Mouse (Mus musculus) stomach, postnatal 0 days (tissue): ENCODE data around the gene Emc7. TPM values are rescaled to one million over a fixed set of nuclear protein-coding genes. Genes with fewer than 3 reads are reported as not detected.

Experiments used
- ATAC-seq: fragments of 200-750 bp; cut with Nextera tagmentation; 2 replicates; pipeline ENCODE4 v1.8.0; 2017; ENCODE audit not compliant: low FRiP score, low TSS enrichment
- DNase-seq: peaks from one replicate; pipeline ENCODE4 v3.0.0-alpha.2; 2016; ENCODE audit warnings: low spot score
- H3K27ac ChIP-seq: fragments of 300-500 bp; sonication (generic); replicated peaks from 2 replicates; pipeline ENCODE4 v1.5.1; 2014; ENCODE audit warnings: mild to moderate bottlenecking, control low read depth
- H3K27me3 ChIP-seq: fragments of 300-500 bp; sonication (generic); 2 replicates; pipeline ENCODE4 v1.6.1; 2014; ENCODE audit warnings: low read length; ENCODE audit not compliant: control insufficient read depth, insufficient read depth
- H3K36me3 ChIP-seq: fragments of 300-500 bp; sonication (generic); 2 replicates; pipeline ENCODE4 v1.6.1; 2014; ENCODE audit warnings: low read length, mixed read lengths; ENCODE audit not compliant: control insufficient read depth, insufficient read depth
- H3K4me1 ChIP-seq: fragments of 300-500 bp; sonication (generic); replicated peaks from 2 replicates; pipeline ENCODE4 v1.6.1; 2014; ENCODE audit warnings: antibody characterized with exemption; ENCODE audit not compliant: control insufficient read depth, insufficient read depth
- H3K4me2 ChIP-seq: fragments of 300-500 bp; sonication (generic); replicated peaks from 2 replicates; pipeline ENCODE4 v1.6.1; 2014; ENCODE audit warnings: low read depth, mild to moderate bottlenecking, control low read depth, moderate library complexity
- H3K4me3 ChIP-seq: fragments of 300-500 bp; sonication (generic); 2 replicates; pipeline ENCODE4 v1.5.1; 2014; ENCODE audit warnings: low read depth, low read length, control low read depth
- H3K9ac ChIP-seq: fragments of 300-500 bp; sonication (generic); 2 replicates; pipeline ENCODE4 v1.6.1; 2014; ENCODE audit warnings: mild to moderate bottlenecking, low read length, control low read depth, mixed read lengths
- H3K9me3 ChIP-seq: fragments of 300-500 bp; sonication (generic); 2 replicates; pipeline ENCODE4 v1.6.1; 2016; ENCODE audit warnings: low read length; ENCODE audit not compliant: control insufficient read depth
- CTCF ChIP-seq: IDR thresholded peaks from 2 replicates; pipeline ENCODE4 v1.5.1; 2016; ENCODE audit warnings: antibody characterized with exemption, low read depth, mild to moderate bottlenecking, moderate library complexity
- EP300 ChIP-seq: optimal IDR thresholded peaks from 2 replicates; pipeline ENCODE3; 2016; ENCODE audit warnings: antibody characterized with exemption
- WGBS: fragments of 180-500 bp; shearing (Covaris S2); extraction: QIAGEN DNeasy Blood & Tissue Kit; methylation state at CpG from one replicate; pipeline ENCODE4 v1.1.7; 2014; 5-methylcytosine and 5-hydroxymethylcytosine counted together
- polyA plus RNA-seq: library from polyadenylated mRNA; unstranded; fragments of >200 nt; fragmentation: Nextera tagmentation; extraction: Ambion mirVana; gene quantifications from 2 replicates; pipeline ENCODE4 v1.2.1, GENCODE M21; 2015

Emc7 gene
- polyA plus RNA-seq, 1 experiment from 2014 or later: 24.5 TPM

DNA sequence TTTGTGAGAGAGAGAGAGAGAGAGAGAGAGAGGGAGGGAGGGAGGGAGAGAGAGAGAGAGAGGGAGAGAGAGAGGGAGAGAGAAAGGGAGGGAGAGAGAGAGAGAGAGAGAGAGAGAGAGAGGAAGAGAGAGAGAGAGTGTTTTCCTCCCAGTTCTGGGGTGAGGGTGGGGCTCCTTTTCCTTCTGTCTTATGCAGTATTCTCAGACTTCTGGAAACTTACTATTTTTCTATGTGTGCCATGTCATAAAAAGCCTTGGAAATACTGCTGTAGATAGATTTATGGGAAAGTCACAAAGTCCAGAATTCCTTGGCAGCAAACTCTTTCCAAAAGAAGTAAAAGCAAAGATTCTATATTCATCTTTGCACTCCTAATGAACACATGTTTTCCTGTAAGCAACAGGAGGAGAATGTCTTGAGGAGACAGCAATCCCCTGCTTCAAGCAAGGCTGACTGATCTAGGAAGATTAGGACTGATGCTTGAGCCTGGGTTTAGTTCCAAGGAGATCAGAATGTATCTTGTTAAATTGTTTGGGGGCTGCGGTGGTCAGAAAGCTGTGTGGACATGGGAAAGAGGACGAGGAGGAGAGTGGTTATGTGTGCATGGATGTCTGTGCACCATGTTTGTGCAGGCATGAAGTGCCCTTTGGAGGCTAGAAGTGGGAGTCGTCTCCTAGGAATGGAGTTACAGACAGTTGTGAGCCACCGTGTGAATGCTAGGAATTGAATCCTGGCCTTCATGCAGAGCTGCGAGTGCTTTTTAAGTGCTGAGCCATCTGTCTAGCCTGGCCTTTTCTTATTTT is 27.9 kb downstream of the Emc7 start:
- no peak for TF ChIP-seq EP300
- TF ChIP-seq CTCF: no peak
- Histone ChIP-seq H3K36me3 (no peaks in the 10 kb centered on the region), H3K4me1 (no peaks in the 10 kb centered on the region), H3K27ac (no peak overlapping the region; the same call in 1 of the 2 replicates), H3K9me3 (no peaks in the 10 kb centered on the region), H3K27me3 (no peaks in the 10 kb centered on the region), H3K4me2 (no peak overlapping the region), H3K4me3 (no peak overlapping the region), H3K9ac (no peak overlapping the region)
- no peak for ATAC-seq
- WGBS: 63% methylated on average over 5 of the region's 5 CpGs
- DNase-seq: no peak

GRCm38 (mm10) chr2:112483334-112483651 is 28.5 kb downstream of the Emc7 start:
- Histone ChIP-seq H3K4me1 (no peaks in the 10 kb centered on the region), H3K4me3 (no peak overlapping the region), H3K36me3 (no peaks in the 10 kb centered on the region), H3K9me3 (no peaks in the 10 kb centered on the region), H3K27me3 (no peaks in the 10 kb centered on the region), H3K4me2 (no peak overlapping the region), H3K9ac (no peak overlapping the region), H3K27ac (no peak overlapping the region; the same call in 1 of the 2 replicates)
- ATAC-seq (no peak), DNase-seq (no peak)
- no peak for TF ChIP-seq CTCF
- TF ChIP-seq EP300: no peak
- WGBS: 71% methylated on average over 2 of the region's 2 CpGs

DNA sequence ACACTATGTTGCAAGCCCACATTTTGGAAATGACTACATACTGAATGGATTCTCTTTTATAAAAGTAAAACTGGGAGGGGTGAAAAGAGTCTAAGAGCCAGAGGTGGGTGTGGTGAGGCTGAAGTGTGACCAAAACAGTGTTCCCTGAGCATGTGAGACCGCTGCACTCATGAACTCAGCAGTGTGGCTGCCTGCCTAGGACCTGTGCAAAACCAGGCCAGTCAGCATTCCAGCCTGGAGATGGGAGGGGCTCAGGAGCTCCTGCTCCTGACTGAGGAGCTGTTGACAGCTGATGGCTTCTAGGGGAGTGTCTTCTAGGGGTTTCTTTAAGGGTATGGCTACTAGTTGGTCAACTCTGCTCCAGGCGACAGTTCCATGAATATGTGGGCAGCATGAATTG is 30.1 kb downstream of the Emc7 start:
- Histone ChIP-seq H3K36me3 (no peaks in the 10 kb centered on the region), H3K27me3 (no peaks in the 10 kb centered on the region), H3K4me2 (no peak overlapping the region), H3K4me3 (no peak overlapping the region), H3K27ac (no peak overlapping the region), H3K4me1 (no peaks in the 10 kb centered on the region), H3K9me3 (no peaks in the 10 kb centered on the region), H3K9ac (no peak overlapping the region)
- 62% methylated on average over 2 of the region's 2 CpGs for WGBS
- TF ChIP-seq CTCF: no peak
- TF ChIP-seq EP300: no peak
- DNase-seq (no peak), ATAC-seq (peak; percentile 49; the same call in 1 of the 2 replicates)

DNA sequence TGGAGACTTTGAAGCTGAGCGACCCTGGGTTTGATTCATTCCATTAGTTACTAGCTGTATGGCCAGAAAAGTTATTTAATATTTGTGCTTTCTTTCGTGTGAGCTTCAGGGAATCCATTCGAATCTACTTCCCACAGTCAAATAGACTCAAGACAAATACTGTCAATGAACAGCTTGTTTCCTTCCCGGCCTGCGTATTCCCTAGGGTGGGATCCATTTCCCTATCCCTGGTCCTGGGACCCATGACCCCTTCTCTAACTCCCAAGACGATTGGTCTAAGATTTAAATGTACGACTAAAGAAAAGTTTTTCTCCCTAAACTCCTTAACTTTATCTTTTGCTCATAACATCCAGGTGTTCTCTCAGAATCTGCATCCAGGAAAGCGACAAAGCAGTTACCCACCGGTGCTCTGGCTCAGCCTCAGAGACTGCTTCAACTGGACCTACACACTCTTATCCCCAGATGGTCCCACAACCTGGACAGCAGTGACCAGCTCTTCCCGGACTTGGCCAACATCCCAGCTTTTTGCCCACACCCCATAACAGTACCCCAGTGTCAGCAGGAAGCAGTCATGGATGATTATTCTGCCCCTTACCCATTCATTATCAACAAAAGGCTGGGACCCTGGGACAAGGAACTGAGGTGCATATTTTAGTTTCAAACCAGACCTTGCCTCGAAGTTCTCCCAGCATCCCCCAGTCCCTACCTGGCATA is 35.8 kb downstream of the Emc7 start:
- ATAC-seq (no peak), DNase-seq (no peak)
- Histone ChIP-seq H3K36me3 (no peaks in the 10 kb centered on the region), H3K4me3 (no peak overlapping the region), H3K27me3 (no peaks in the 10 kb centered on the region), H3K4me1 (0 out of 2 replicates have a peak, but pooled peaks cover 2% of the 10 kb centered on the region), H3K27ac (no peak overlapping the region), H3K4me2 (no peak overlapping the region), H3K9me3 (no peaks in the 10 kb centered on the region), H3K9ac (no peak overlapping the region)
- WGBS: 77% methylated on average over 11 of the region's 11 CpGs
- TF ChIP-seq CTCF (no peak), EP300 (no peak)

- DNase-seq: no peak
- ATAC-seq: 0 out of 2 replicates have a peak, but pooled peaks have one; percentile 16
- Histone ChIP-seq H3K9me3 (no peaks in the 10 kb centered on the region), H3K4me3 (no peak overlapping the region), H3K27ac (no peak overlapping the region; the same call in 1 of the 2 replicates), H3K36me3 (no peaks in the 10 kb centered on the region), H3K4me1 (0 out of 2 replicates have a peak, but pooled peaks cover 2% of the 10 kb centered on the region), H3K4me2 (no peak overlapping the region), H3K27me3 (no peaks in the 10 kb centered on the region), H3K9ac (no peak overlapping the region)
- WGBS: 48% methylated on average over 5 of the region's 5 CpGs
- TF ChIP-seq CTCF (no peak), EP300 (no peak)
These were observed 36.8 kb downstream of the Emc7 start for GRCm38 (mm10) chr2:112491629-112492028.

- no peaks in the 10 kb centered on the region for H3K36me3 ChIP-seq
- DNase-seq (peak; percentile 19), ATAC-seq (no peak)
- H3K4me2 ChIP-seq: peak overlapping the region; percentile 81
- H3K27ac ChIP-seq: peak overlapping the region; percentile 100
- peak overlapping the region; percentile 87 for H3K4me3 ChIP-seq
- 5% methylated on average over 9 of the region's 9 CpGs for WGBS
- peak overlapping the region; percentile 99 for H3K9ac ChIP-seq
- H3K9me3 ChIP-seq: no peaks in the 10 kb centered on the region
- TF ChIP-seq EP300: no peak
- TF ChIP-seq CTCF: no peak
- no peaks in the 10 kb centered on the region for H3K27me3 ChIP-seq
- 0 out of 2 replicates have a peak, but pooled peaks cover 2% of the 10 kb centered on the region for H3K4me1 ChIP-seq
These were observed 37.6 kb downstream of the Emc7 start for GRCm38 (mm10) chr2:112492431-112492855.
